Mouse (Mus musculus) thymus, postnatal 4 days (tissue): ENCODE results near the gene Aqp2.

Source experiments
- DNase-seq: peaks from one replicate; pipeline ENCODE4 v3.0.0; 2021

Gene Aqp2

GRCm38 (mm10) chr15:99578802-99579485 lies at the start of gene Aqp2:
Gene Aqp2 (plus strand): TSS chr15:99579055.
- DNase-seq: no peak

- DNase-seq: peak; percentile 53
These were observed 47.7 kb upstream of the Aqp2 start for GRCm38 (mm10) chr15:99531146-99531545.

- no peak for DNase-seq
These were observed 46.8 kb upstream of the Aqp2 start for GRCm38 (mm10) chr15:99532023-99532422.

GRCm38 (mm10) chr15:99536889-99537862 lies 41.7 kb upstream of the Aqp2 start:
- DNase-seq: no peak

- no peak for DNase-seq
These were observed 39.0 kb upstream of the Aqp2 start for GRCm38 (mm10) chr15:99539891-99540290.

- DNase-seq: no peak
These were observed 34.8 kb upstream of the Aqp2 start for GRCm38 (mm10) chr15:99544047-99544446.

GRCm38 (mm10) chr15:99546596-99546995 lies 32.3 kb upstream of the Aqp2 start:
- DNase-seq: no peak

GRCm38 (mm10) chr15:99547732-99548131 lies 31.1 kb upstream of the Aqp2 start:
- no peak for DNase-seq

GRCm38 (mm10) chr15:99549901-99550300 lies 29.0 kb upstream of the Aqp2 start:
- no peak for DNase-seq

GRCm38 (mm10) chr15:99553767-99554166 lies 25.1 kb upstream of the Aqp2 start:
- DNase-seq: no peak

- no peak for DNase-seq
These were observed 19.9 kb upstream of the Aqp2 start for GRCm38 (mm10) chr15:99558947-99559346.

- DNase-seq: no peak
These were observed 18.6 kb upstream of the Aqp2 start for GRCm38 (mm10) chr15:99560246-99560645.

GRCm38 (mm10) chr15:99567371-99567770 lies 11.5 kb upstream of the Aqp2 start:
- no peak for DNase-seq

GRCm38 (mm10) chr15:99568682-99569081 lies 10.2 kb upstream of the Aqp2 start:
- DNase-seq: no peak

- DNase-seq: no peak
These were observed 9.7 kb upstream of the Aqp2 start for GRCm38 (mm10) chr15:99569123-99569522.

- DNase-seq: peak; percentile 33
These were observed 4.8 kb downstream of the Aqp2 start for GRCm38 (mm10) chr15:99583463-99584344.

- DNase-seq: no peak
These were observed 5.8 kb downstream of the Aqp2 start for GRCm38 (mm10) chr15:99584407-99585202.

- DNase-seq: no peak
These were observed 6.9 kb downstream of the Aqp2 start for GRCm38 (mm10) chr15:99585741-99586140.

- no peak for DNase-seq
These were observed 7.7 kb downstream of the Aqp2 start for GRCm38 (mm10) chr15:99586525-99586924.

GRCm38 (mm10) chr15:99589237-99589636 lies 10.4 kb downstream of the Aqp2 start:
- DNase-seq: no peak

GRCm38 (mm10) chr15:99589704-99590103 lies 10.8 kb downstream of the Aqp2 start:
- no peak for DNase-seq
